Mouse (Mus musculus): ENCODE data around the gene Top3a. TPM values are rescaled to one million over a fixed set of nuclear protein-coding genes. Genes with fewer than 3 reads are reported as not detected.
A peak's percentile ranks its signal among the peaks of the same experiment; 100 is the strongest.

Gene Top3a
- total RNA-seq, 1 experiment from 2014 or later, result 9.2 TPM

- DNase-seq, result peak; percentile 3
Measured at GRCm38 (mm10) chr11:60711218-60711617, 65.9 kb downstream of the Top3a start.

- DNase-seq, result peak; percentile 6
Measured at GRCm38 (mm10) chr11:60709481-60710465, 67.4 kb downstream of the Top3a start.

- peak; percentile 5 for DNase-seq
Measured at GRCm38 (mm10) chr11:60708631-60709030, 68.5 kb downstream of the Top3a start.

GRCm38 (mm10) chr11:60707672-60708071 is 69.5 kb downstream of the Top3a start:
- DNase-seq, result peak; percentile 89

GRCm38 (mm10) chr11:60706696-60707480 is 70.3 kb downstream of the Top3a start:
- peak; percentile 6 for DNase-seq

GRCm38 (mm10) chr11:60706076-60706475 is 71.1 kb downstream of the Top3a start:
- DNase-seq, result peak; percentile 1

- DNase-seq, result peak; percentile 2
Measured at GRCm38 (mm10) chr11:60705255-60705654, 71.9 kb downstream of the Top3a start.

GRCm38 (mm10) chr11:60704023-60704880 is 72.9 kb downstream of the Top3a start:
- DNase-seq, result peak; percentile 3

GRCm38 (mm10) chr11:60703131-60703530 is 74.0 kb downstream of the Top3a start:
- peak; percentile 85 for DNase-seq

GRCm38 (mm10) chr11:60701611-60702010 is 75.6 kb downstream of the Top3a start:
- DNase-seq, result no peak

- DNase-seq, result no peak
Measured at GRCm38 (mm10) chr11:60700320-60701185, 76.6 kb downstream of the Top3a start.

GRCm38 (mm10) chr11:60699524-60700075 is 77.6 kb downstream of the Top3a start, which contains the start of gene Llgl1:
Gene Llgl1, plus strand, starts transcription at chr11:60699723.
- peak; percentile 96 for DNase-seq

GRCm38 (mm10) chr11:60698806-60699523 is 78.2 kb downstream of the Top3a start:
- DNase-seq, result peak; percentile 82

- no peak for DNase-seq
Measured at GRCm38 (mm10) chr11:60697561-60697960, 79.6 kb downstream of the Top3a start.

- no peak for DNase-seq
Measured at GRCm38 (mm10) chr11:60696165-60696564, 81.0 kb downstream of the Top3a start.
